Mouse (Mus musculus) hindbrain, embryonic 16.5 days (tissue): Measurements from ENCODE around the gene Vil1. TPM values are rescaled to one million over a fixed set of nuclear protein-coding genes. Genes with fewer than 3 reads are reported as not detected.

ENCODE experiments used
- ATAC-seq: fragments of 200-750 bp; cut with Nextera tagmentation; 2 replicates; pipeline ENCODE4 v1.8.0; 2017; ENCODE audit warnings: moderate TSS enrichment, moderate library complexity
- H3K27ac ChIP-seq: fragments of 300-500 bp; sonication (generic); 2 replicates; pipeline ENCODE4 v1.5.1; 2014; ENCODE audit warnings: low read depth, mild to moderate bottlenecking, control low read depth, low read length, moderate library complexity
- H3K27me3 ChIP-seq: fragments of 300-500 bp; sonication (generic); replicated peaks from 2 replicates; pipeline ENCODE4 v1.6.1; 2014; ENCODE audit warnings: low read length; ENCODE audit not compliant: control insufficient read depth, insufficient read depth
- H3K36me3 ChIP-seq: fragments of 300-500 bp; sonication (generic); 2 replicates; pipeline ENCODE4 v1.6.1; 2014; ENCODE audit warnings: mild to moderate bottlenecking, low read length, moderate library complexity, mixed read lengths; ENCODE audit not compliant: control insufficient read depth, insufficient read depth
- H3K4me1 ChIP-seq: fragments of 300-500 bp; sonication (generic); 2 replicates; pipeline ENCODE4 v1.6.1; 2014; ENCODE audit warnings: low read depth, low read length; ENCODE audit not compliant: control insufficient read depth, insufficient read depth
- H3K4me2 ChIP-seq: fragments of 300-500 bp; sonication (generic); 2 replicates; pipeline ENCODE4 v1.6.1; 2014; ENCODE audit warnings: mild to moderate bottlenecking, low read length, control low read depth, moderate library complexity
- H3K4me3 ChIP-seq: fragments of 300-500 bp; sonication (generic); 2 replicates; pipeline ENCODE4 v1.5.1; 2014; ENCODE audit warnings: mild to moderate bottlenecking, low read length, control low read depth, moderate library complexity
- H3K9ac ChIP-seq: fragments of 300-500 bp; sonication (generic); 2 replicates; pipeline ENCODE4 v1.6.1; 2014; ENCODE audit warnings: low read depth, mild to moderate bottlenecking, control low read depth, low read length, moderate library complexity
- H3K9me3 ChIP-seq: fragments of 300-500 bp; sonication (generic); 2 replicates; pipeline ENCODE4 v1.6.1; 2014; ENCODE audit warnings: mild to moderate bottlenecking, low read length, moderate library complexity; ENCODE audit not compliant: control insufficient read depth
- WGBS: fragments of 180-500 bp; shearing (Covaris S2); extraction: QIAGEN DNeasy Blood & Tissue Kit; methylation state at CpG from one replicate; pipeline ENCODE4 v1.1.7; 2014; 5-methylcytosine and 5-hydroxymethylcytosine counted together
- microRNA counts: library from miRNA; unstranded; fragments of <30 nt; microRNA quantifications from one replicate; lab custom pipeline; 2016
- microRNA-seq: library from miRNA; unstranded; fragments of <30 nt; microRNA quantifications from one replicate; pipeline ENCODE4, GENCODE M21; 2017
- polyA plus RNA-seq: library from polyadenylated mRNA; unstranded; fragments of >200 nt; fragmentation: Nextera tagmentation; extraction: Ambion mirVana; gene quantifications from 2 replicates; pipeline ENCODE4 v1.2.1, GENCODE M21; 2015

The Vil1 gene
- polyA plus RNA-seq, 1 experiment from 2014 or later: 0.19 TPM

- 59% methylated on average over 4 of the region's 4 CpGs for WGBS
- Histone ChIP-seq H3K4me2 (no peak overlapping the region), H3K9ac (no peak overlapping the region), H3K4me1 (no peaks in the 10 kb centered on the region), H3K27ac (no peak overlapping the region), H3K4me3 (no peak overlapping the region), H3K36me3 (peaks cover 23% of the 10 kb centered on the region), H3K27me3 (no peaks in the 10 kb centered on the region), H3K9me3 (no peaks in the 10 kb centered on the region)
- ATAC-seq: peak; percentile 30; the same call in 1 of the 2 replicates
Measured at GRCm38 (mm10) chr1:74452611-74453045, 43.5 kb downstream of the Vil1 start.

GRCm38 (mm10) chr1:74460273-74460672 lies 51.1 kb downstream of the Vil1 start:
- Histone ChIP-seq H3K4me2 (no peak overlapping the region), H3K27ac (no peak overlapping the region), H3K4me1 (no peaks in the 10 kb centered on the region), H3K36me3 (peaks cover 25% of the 10 kb centered on the region), H3K9ac (no peak overlapping the region), H3K4me3 (no peak overlapping the region), H3K9me3 (no peaks in the 10 kb centered on the region), H3K27me3 (no peaks in the 10 kb centered on the region)
- 74% methylated on average over 2 of the region's 2 CpGs for WGBS
- ATAC-seq: no peak

MicroRNAs within 50 kb of the gene (microRNA counts, 519-probe panel; counts per million panel counts)
- microRNA mmu-miR-26b (lab: Ali Mortazavi, UCI): 2,724 counts per million, percentile 72 among the panel's probes with 10 or more counts

Small RNA genes within 50 kb of the gene (microRNA-seq; reads per million reads assigned to microRNA genes)
- 17,092 reads per million, percentile 97 among the genes with 10 or more reads in this experiment for gene Mir26b

Other genes with a start within 250 kb of the Vil1 start
- gene Cxcr1, start 214.7 kb upstream of the Vil1 start, polyA plus RNA-seq: not detected in 2 replicates
- 411 and 415 TPM in 2 replicates for gene Arpc2, start 173.3 kb upstream of the Vil1 start, polyA plus RNA-seq
- gene Gpbar1, start 130.8 kb upstream of the Vil1 start, polyA plus RNA-seq: 0.20 TPM in 1 of 2 replicates, not detected in the other
- 237 and 241 TPM in 2 replicates for gene Aamp, start 124.6 kb upstream of the Vil1 start, polyA plus RNA-seq
- 166 and 167 TPM in 2 replicates for gene Pnkd, start 124.4 kb upstream of the Vil1 start, polyA plus RNA-seq
- 11.7 and 12.2 TPM in 2 replicates for gene Tmbim1, start 103.8 kb upstream of the Vil1 start, polyA plus RNA-seq
- gene Catip, start 47.3 kb upstream of the Vil1 start, polyA plus RNA-seq: 2.2 and 2.8 TPM in 2 replicates
- 2.6 and 3.3 TPM in 2 replicates for gene Slc11a1, start 34.2 kb upstream of the Vil1 start, polyA plus RNA-seq
- gene Ctdsp1, start 17.9 kb upstream of the Vil1 start, polyA plus RNA-seq: 19.0 and 20.0 TPM in 2 replicates
- gene Cnot9, start 96.7 kb downstream of the Vil1 start, polyA plus RNA-seq: 39.7 and 47.0 TPM in 2 replicates
- 6.8 and 9.3 TPM in 2 replicates for gene Plcd4, start 133.5 kb downstream of the Vil1 start, polyA plus RNA-seq
- 20.7 and 24.4 TPM in 2 replicates for gene Usp37, start 134.9 kb downstream of the Vil1 start, polyA plus RNA-seq
- 6.8 and 8.5 TPM in 2 replicates for gene Zfp142, start 178.9 kb downstream of the Vil1 start, polyA plus RNA-seq
- gene Bcs1l, start 178.9 kb downstream of the Vil1 start, polyA plus RNA-seq: 23.0 and 23.7 TPM in 2 replicates
- gene Rnf25, start 192.0 kb downstream of the Vil1 start, polyA plus RNA-seq: 46.8 and 48.5 TPM in 2 replicates
- gene Stk36, start 192.1 kb downstream of the Vil1 start, polyA plus RNA-seq: 17.6 and 17.7 TPM in 2 replicates